Mouse (Mus musculus) brain, adult 2 months (tissue): ENCODE results near the gene Atf6b.
A peak's percentile ranks its signal among the peaks of the same experiment; 100 is the strongest.

ENCODE experiments used
- DNase-seq: peaks from one replicate; pipeline ENCODE4 v3.0.0; 2011; ENCODE audit warnings: low read depth, low spot score

Atf6b gene

GRCm38 (mm10) chr17:34627093-34627942 lies 19.6 kb upstream of the Atf6b start:
- DNase-seq, result peak; percentile 98

GRCm38 (mm10) chr17:34627943-34628643 lies 18.9 kb upstream of the Atf6b start, which contains the start of gene Ppt2:
Gene Ppt2 (minus strand): TSS chr17:34628510.
- DNase-seq, result peak; percentile 72

- peak; percentile 56 for DNase-seq
These were observed 18.3 kb upstream of the Atf6b start for GRCm38 (mm10) chr17:34628644-34628967.

GRCm38 (mm10) chr17:34629221-34629751 lies 17.7 kb upstream of the Atf6b start, which contains the start of gene Prrt1:
Gene Prrt1 (plus strand): TSS chr17:34629533.
- peak; percentile 95 for DNase-seq

GRCm38 (mm10) chr17:34629796-34630603 lies 16.9 kb upstream of the Atf6b start:
- peak; percentile 92 for DNase-seq

- DNase-seq, result peak; percentile 42
These were observed 16.1 kb upstream of the Atf6b start for GRCm38 (mm10) chr17:34630761-34631301.

GRCm38 (mm10) chr17:34631647-34632046 lies 15.3 kb upstream of the Atf6b start:
- peak; percentile 45 for DNase-seq

GRCm38 (mm10) chr17:34632261-34632691 lies 14.7 kb upstream of the Atf6b start:
- DNase-seq, result peak; percentile 96

- DNase-seq, result no peak
These were observed 11.3 kb upstream of the Atf6b start for GRCm38 (mm10) chr17:34635671-34636070.

GRCm38 (mm10) chr17:34637459-34637858 lies 9.5 kb upstream of the Atf6b start:
- DNase-seq, result no peak

- DNase-seq, result peak; percentile 41
These were observed 7.3 kb upstream of the Atf6b start for GRCm38 (mm10) chr17:34639461-34640255.

GRCm38 (mm10) chr17:34640778-34641601 lies 6.0 kb upstream of the Atf6b start:
- peak; percentile 99 for DNase-seq

- DNase-seq, result no peak
These were observed 5.0 kb upstream of the Atf6b start for GRCm38 (mm10) chr17:34641945-34642344.

- no peak for DNase-seq
These were observed 3.6 kb upstream of the Atf6b start for GRCm38 (mm10) chr17:34643379-34643778.

GRCm38 (mm10) chr17:34643944-34644343 lies 3.0 kb upstream of the Atf6b start:
- DNase-seq, result peak; percentile 91

- peak; percentile 99 for DNase-seq
These were observed 2.3 kb upstream of the Atf6b start, which contains the start of gene Fkbpl for GRCm38 (mm10) chr17:34644608-34645007. Gene Fkbpl (plus strand): TSS chr17:34644764.

GRCm38 (mm10) chr17:34645256-34645829 lies 1.6 kb upstream of the Atf6b start:
- peak; percentile 37 for DNase-seq

- DNase-seq, result no peak
These were observed 975 bp upstream of the Atf6b start for GRCm38 (mm10) chr17:34645831-34646511.
